Mouse (Mus musculus) midbrain, embryonic 16.5 days (tissue): ENCODE measurements around the gene Slc7a10. TPM values are rescaled to one million over a fixed set of nuclear protein-coding genes. Genes with fewer than 3 reads are reported as not detected.

Experiments used
- ATAC-seq: fragments of 200-750 bp; cut with Nextera tagmentation; 2 replicates; pipeline ENCODE4 v1.8.0; 2017; ENCODE audit warnings: moderate TSS enrichment
- H3K27ac ChIP-seq: fragments of 300-500 bp; sonication (generic); 2 replicates; pipeline ENCODE4 v1.5.1; 2014; ENCODE audit warnings: mild to moderate bottlenecking, low read length, mixed read lengths
- H3K27me3 ChIP-seq: fragments of 300-500 bp; sonication (generic); 2 replicates; pipeline ENCODE4 v1.6.1; 2014; ENCODE audit warnings: low read depth, low read length, mixed read lengths; ENCODE audit not compliant: control insufficient read depth, insufficient read depth
- H3K36me3 ChIP-seq: fragments of 300-500 bp; sonication (generic); 2 replicates; pipeline ENCODE4 v1.6.1; 2014; ENCODE audit warnings: mild to moderate bottlenecking, low read length, moderate library complexity, mixed read lengths; ENCODE audit not compliant: control insufficient read depth, insufficient read depth
- H3K4me1 ChIP-seq: fragments of 300-500 bp; sonication (generic); 2 replicates; pipeline ENCODE4 v1.6.1; 2014; ENCODE audit warnings: mild to moderate bottlenecking, low read length, mixed read lengths; ENCODE audit not compliant: control insufficient read depth, insufficient read depth
- H3K4me2 ChIP-seq: fragments of 300-500 bp; sonication (generic); 2 replicates; pipeline ENCODE4 v1.6.1; 2014; ENCODE audit warnings: mild to moderate bottlenecking, low read length, mixed read lengths
- H3K4me3 ChIP-seq: fragments of 300-500 bp; sonication (generic); 2 replicates; pipeline ENCODE4 v1.5.1; 2014; ENCODE audit warnings: low read depth, mild to moderate bottlenecking, low read length, moderate library complexity, mixed read lengths
- H3K9ac ChIP-seq: fragments of 300-500 bp; sonication (generic); 2 replicates; pipeline ENCODE4 v1.6.1; 2014; ENCODE audit warnings: low read depth, low read length, mixed read lengths
- H3K9me3 ChIP-seq: fragments of 300-500 bp; sonication (generic); replicated peaks from 2 replicates; pipeline ENCODE4 v1.6.1; 2014; ENCODE audit warnings: mild to moderate bottlenecking, low read length, mixed read lengths; ENCODE audit not compliant: control insufficient read depth, poor library complexity, severe bottlenecking
- WGBS: fragments of 180-500 bp; shearing (Covaris S2); extraction: QIAGEN DNeasy Blood & Tissue Kit; methylation state at CpG from one replicate; pipeline ENCODE4 v1.1.7; 2014; 5-methylcytosine and 5-hydroxymethylcytosine counted together
- polyA plus RNA-seq: library from polyadenylated mRNA; unstranded; fragments of >200 nt; fragmentation: Nextera tagmentation; extraction: Ambion mirVana; gene quantifications from 2 replicates; pipeline ENCODE4 v1.2.1, GENCODE M21; 2015

The Slc7a10 gene
- 9.8 and 21.0 TPM in 2 replicates for polyA plus RNA-seq

DNA sequence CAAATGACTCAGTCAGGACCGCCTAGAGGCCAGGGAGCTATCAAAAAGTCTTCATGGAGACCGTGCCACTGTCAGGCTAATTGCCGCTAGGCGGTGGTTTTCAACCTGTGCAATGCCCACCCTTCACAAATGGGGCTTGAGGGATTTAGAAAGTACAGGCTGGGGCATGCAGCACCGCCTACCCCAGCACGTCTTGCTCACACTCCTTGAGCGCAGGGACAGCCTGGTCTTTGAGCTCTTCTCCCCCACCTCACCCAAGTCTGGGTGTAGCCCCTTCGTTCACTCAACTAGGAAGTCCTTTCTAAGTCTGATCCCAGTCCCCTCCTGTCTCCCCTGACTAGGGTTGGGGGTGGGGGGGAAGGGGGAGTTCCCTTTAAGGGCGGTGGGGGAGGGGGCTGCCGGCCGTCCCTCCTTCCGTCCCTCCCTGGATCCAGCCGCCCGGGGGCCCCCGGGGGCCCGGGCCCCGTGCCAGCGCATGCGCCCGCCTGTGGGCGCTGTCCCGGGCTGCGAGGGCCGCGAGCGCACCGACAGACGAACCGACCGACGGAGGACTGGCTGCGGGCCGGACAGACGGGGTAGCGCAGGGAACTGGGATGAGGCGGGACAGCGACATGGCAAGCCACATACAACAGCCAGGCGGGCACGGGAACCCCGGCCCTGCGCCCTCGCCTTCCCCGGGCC, at the start of gene Slc7a10:
TSS of gene Slc7a10 (plus strand) at position 497 of the 681 bp plus-strand sequence.
- peak; percentile 41 for ATAC-seq

DNA sequence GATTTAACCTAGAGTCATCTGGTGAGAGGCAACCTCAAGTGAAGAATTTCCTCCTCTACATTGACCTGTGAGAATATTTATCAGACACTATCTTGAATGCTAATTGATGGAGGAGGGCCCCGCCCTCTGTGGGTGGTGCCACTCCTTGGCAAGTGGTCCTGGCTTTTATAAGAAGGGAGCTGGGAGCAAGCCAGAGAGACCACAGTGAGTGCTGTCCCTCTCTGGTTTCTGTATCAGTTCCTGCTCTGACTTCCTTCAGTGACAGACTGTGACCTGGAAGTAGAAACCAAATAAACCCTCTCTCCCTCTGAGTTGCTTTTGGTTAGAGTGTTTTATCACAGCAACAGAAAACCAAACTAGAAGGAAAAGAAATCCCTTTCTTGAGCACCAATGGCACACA, 48.7 kb upstream of the Slc7a10 start:
- Histone ChIP-seq H3K27me3 (no peaks in the 10 kb centered on the region), H3K36me3 (no peaks in the 10 kb centered on the region), H3K4me3 (no peak overlapping the region), H3K4me1 (no peaks in the 10 kb centered on the region), H3K4me2 (no peak overlapping the region), H3K9me3 (no peaks in the 10 kb centered on the region), H3K9ac (no peak overlapping the region), H3K27ac (no peak overlapping the region)
- ATAC-seq = no peak
- 72% methylated on average over 1 of the region's 1 CpGs for WGBS

More for the DNA sequence above, at the start of gene Slc7a10:
- peaks cover 35% of the 10 kb centered on the region for H3K27me3 ChIP-seq
- peak within 1 kb of the TSS; percentile 56 for H3K9ac ChIP-seq
- 2% methylated on average over 32 of the region's 43 CpGs for WGBS
- peak within 1 kb of the TSS; percentile 36 for H3K4me3 ChIP-seq
- H3K4me2 ChIP-seq = peak within 1 kb of the TSS; percentile 59
- H3K36me3 ChIP-seq = no peaks in the 10 kb centered on the region
- H3K4me1 ChIP-seq = peaks cover 13% of the 10 kb centered on the region
- H3K27ac ChIP-seq = no peak within 1 kb of the TSS
- no peaks in the 10 kb centered on the region; the same call in 1 of the 2 replicates for H3K9me3 ChIP-seq

- Histone ChIP-seq H3K36me3 (no peaks in the 10 kb centered on the region), H3K4me3 (no peak overlapping the region), H3K9ac (no peak overlapping the region), H3K9me3 (no peaks in the 10 kb centered on the region), H3K4me1 (no peaks in the 10 kb centered on the region), H3K4me2 (no peak overlapping the region), H3K27me3 (no peaks in the 10 kb centered on the region), H3K27ac (no peak overlapping the region)
- ATAC-seq = no peak
- 56% methylated on average over 4 of the region's 4 CpGs for WGBS
Measured at GRCm38 (mm10) chr7:35138481-35138880, 47.7 kb upstream of the Slc7a10 start.

DNA sequence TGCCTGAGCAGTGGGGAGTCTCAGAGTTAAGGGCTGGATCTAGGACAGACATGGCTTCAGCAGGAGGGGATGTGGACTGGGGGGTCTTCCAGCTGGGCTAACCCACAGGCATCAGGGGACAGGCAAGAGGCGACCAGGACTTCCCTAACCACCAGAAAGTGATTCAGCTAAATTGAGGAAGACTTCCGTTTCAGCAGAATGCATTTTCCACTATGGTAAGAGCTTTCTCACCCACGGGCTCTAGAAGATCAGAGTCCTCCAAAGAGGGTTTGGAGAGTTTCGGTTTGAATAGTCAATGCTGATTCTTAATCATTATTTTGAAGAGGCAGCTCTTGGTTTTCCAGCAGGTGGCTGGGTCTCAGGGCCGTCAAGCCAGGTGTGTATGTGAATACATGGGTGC, 46.3 kb upstream of the Slc7a10 start:
- WGBS = 82% methylated on average over 5 of the region's 5 CpGs
- Histone ChIP-seq H3K27me3 (no peaks in the 10 kb centered on the region), H3K4me1 (no peaks in the 10 kb centered on the region)

GRCm38 (mm10) chr7:35141519-35141918, 44.7 kb upstream of the Slc7a10 start:
- Histone ChIP-seq H3K4me3 (no peak overlapping the region), H3K4me1 (no peaks in the 10 kb centered on the region), H3K27me3 (no peaks in the 10 kb centered on the region), H3K9ac (no peak overlapping the region), H3K27ac (no peak overlapping the region), H3K36me3 (no peaks in the 10 kb centered on the region), H3K9me3 (no peaks in the 10 kb centered on the region), H3K4me2 (no peak overlapping the region)
- ATAC-seq = no peak
- 54% methylated on average over 5 of the region's 5 CpGs for WGBS

More for the DNA sequence above, 46.3 kb upstream of the Slc7a10 start:
- ATAC-seq = no peak
- Histone ChIP-seq H3K36me3 (no peaks in the 10 kb centered on the region), H3K4me3 (no peak overlapping the region), H3K4me2 (no peak overlapping the region), H3K9me3 (no peaks in the 10 kb centered on the region), H3K9ac (no peak overlapping the region), H3K27ac (no peak overlapping the region)

DNA sequence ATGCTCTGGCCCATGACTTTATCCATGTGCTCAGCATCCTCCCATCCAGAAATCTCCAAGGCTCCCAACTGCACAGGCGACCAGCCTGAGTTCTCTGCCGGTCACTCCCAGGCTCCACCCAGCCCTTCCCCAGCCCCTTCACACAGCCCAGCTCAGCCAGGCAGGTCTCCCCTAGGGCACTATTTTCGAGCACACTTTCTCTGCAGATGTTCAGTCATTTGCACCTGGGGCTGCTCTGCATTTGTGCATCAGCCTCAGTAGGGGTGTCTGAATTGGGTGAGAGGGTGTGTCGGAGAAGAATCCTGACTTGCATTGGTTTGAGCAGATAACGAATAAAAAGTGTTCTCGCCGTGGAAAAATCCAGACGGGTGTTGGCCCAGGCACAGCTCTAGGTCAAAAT, 43.7 kb upstream of the Slc7a10 start:
- ATAC-seq = no peak
- H3K4me3 ChIP-seq = no peak overlapping the region
- no peaks in the 10 kb centered on the region for H3K27me3 ChIP-seq
- H3K4me1 ChIP-seq = no peaks in the 10 kb centered on the region
- H3K27ac ChIP-seq = no peak overlapping the region
- no peaks in the 10 kb centered on the region for H3K36me3 ChIP-seq
- 78% methylated on average over 8 of the region's 8 CpGs for WGBS
- no peak overlapping the region for H3K4me2 ChIP-seq
- no peak overlapping the region for H3K9ac ChIP-seq
- H3K9me3 ChIP-seq = no peaks in the 10 kb centered on the region

DNA sequence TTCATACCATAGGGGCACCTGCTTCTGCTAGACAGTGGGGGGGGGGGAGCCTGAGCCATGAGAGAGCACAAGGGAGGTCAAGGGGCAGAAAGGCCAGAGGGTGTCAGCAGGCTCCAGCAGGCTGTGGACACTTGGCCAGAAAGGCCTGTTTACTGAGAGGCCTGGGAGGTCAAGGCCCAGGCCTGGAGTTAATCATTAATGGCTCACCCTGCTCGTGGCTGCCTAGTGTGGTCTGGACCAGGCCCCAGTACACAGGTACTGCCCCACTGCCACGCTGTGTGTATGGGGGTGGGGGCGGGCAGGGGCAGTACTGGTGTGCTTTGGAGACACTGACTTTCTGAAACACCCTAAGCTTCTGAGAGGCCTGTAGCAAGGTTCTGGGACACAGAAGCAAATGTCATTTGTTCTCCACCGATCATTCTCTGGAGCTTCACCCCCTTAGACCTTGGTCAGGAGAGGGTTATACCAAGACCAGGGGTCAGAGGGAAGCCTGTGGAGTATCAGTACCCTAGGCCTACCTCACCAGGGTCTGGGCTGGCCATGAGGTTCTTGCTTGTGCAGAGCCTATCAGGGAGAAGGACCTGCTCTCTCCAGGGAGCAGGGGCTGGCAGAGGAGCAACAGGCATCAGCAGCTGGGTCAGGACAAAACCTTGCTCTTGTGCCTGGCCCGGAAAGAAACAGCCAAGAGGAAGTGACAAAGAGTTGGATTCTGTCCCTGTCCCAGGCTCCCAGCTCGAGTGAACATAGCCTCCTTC, 42.1 kb upstream of the Slc7a10 start:
- H3K4me3 ChIP-seq = no peak overlapping the region
- H3K4me2 ChIP-seq = no peak overlapping the region
- H3K27ac ChIP-seq = no peak overlapping the region
- no peaks in the 10 kb centered on the region for H3K36me3 ChIP-seq
- 71% methylated on average over 6 of the region's 6 CpGs for WGBS
- ATAC-seq = no peak; the same call in 1 of the 2 replicates
- H3K27me3 ChIP-seq = no peaks in the 10 kb centered on the region
- H3K9me3 ChIP-seq = no peaks in the 10 kb centered on the region
- H3K4me1 ChIP-seq = no peaks in the 10 kb centered on the region
- H3K9ac ChIP-seq = no peak overlapping the region

DNA sequence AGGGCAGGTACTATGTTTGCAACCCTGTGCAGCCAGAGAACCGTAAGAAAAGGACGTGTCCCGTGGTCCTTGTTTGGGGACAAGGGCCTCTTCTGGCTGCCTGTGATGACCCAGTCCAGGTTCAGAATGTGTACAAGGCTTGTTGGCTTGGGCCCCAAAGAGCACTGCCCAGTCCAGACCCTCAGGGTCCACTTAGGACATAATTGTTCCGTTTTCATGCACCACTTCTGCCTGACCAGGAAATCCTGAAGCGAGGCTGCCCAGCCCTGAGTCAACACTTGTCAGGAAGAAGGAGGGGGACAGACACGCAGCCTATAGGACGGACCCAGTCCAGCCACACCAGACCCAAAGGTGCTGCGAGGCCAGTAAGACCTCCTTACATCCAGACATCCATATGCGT, 41.1 kb upstream of the Slc7a10 start:
- H3K4me1 ChIP-seq = no peaks in the 10 kb centered on the region
- no peaks in the 10 kb centered on the region for H3K9me3 ChIP-seq
- H3K27ac ChIP-seq = no peak overlapping the region
- peak; percentile 17; the same call in 1 of the 2 replicates for ATAC-seq
- no peak overlapping the region for H3K9ac ChIP-seq
- no peak overlapping the region for H3K4me3 ChIP-seq
- no peaks in the 10 kb centered on the region for H3K27me3 ChIP-seq
- no peaks in the 10 kb centered on the region for H3K36me3 ChIP-seq
- 88% methylated on average over 9 of the region's 9 CpGs for WGBS
- H3K4me2 ChIP-seq = no peak overlapping the region

GRCm38 (mm10) chr7:35146269-35146668, 39.9 kb upstream of the Slc7a10 start:
- Histone ChIP-seq H3K36me3 (no peaks in the 10 kb centered on the region), H3K27ac (no peak overlapping the region), H3K27me3 (no peaks in the 10 kb centered on the region), H3K9ac (no peak overlapping the region), H3K4me1 (no peaks in the 10 kb centered on the region), H3K9me3 (no peaks in the 10 kb centered on the region), H3K4me2 (no peak overlapping the region), H3K4me3 (no peak overlapping the region)
- 88% methylated on average over 10 of the region's 10 CpGs for WGBS
- no peak for ATAC-seq
